Mouse (Mus musculus): ENCODE measurements around the gene Mmaa.

DNA sequence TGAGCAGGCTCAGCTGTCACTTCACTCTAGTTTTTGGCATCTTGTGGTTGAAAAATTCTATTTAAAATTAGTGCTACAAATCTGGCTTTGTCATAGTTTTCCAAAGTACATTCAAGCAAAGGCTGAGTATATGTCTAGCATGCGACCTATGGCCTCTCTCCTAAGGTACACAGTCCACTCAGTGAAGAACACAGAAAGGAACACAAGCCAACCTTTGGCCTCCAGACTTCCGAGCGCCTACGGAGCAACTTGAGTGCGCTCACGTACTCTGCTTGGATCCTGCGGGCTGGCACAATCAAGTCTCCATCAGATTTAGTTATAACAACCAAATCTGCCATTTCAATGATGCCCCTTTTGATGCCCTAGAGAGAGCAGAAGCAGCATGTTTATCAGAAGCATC, 25.8 kb downstream of the Mmaa start:
- TF ChIP-seq EP300 (IDR thresholded peaks at IDR 0.05; ENCODE audit: insufficient read depth, low read depth, low read length) (no peak), POLR2A (IDR thresholded peaks at IDR 0.05; ENCODE audit: insufficient read depth, low read depth, low read length) (no peak)

All from heart, adult 2 months (tissue).